Mouse (Mus musculus): Measurements from ENCODE around the gene Zfp689.
"Not testable (repeated sequence)": the region's sequence is repeated elsewhere in the genome, so short reads cannot be mapped to it uniquely, and the experiment has no call there.

Gene Zfp689

DNA sequence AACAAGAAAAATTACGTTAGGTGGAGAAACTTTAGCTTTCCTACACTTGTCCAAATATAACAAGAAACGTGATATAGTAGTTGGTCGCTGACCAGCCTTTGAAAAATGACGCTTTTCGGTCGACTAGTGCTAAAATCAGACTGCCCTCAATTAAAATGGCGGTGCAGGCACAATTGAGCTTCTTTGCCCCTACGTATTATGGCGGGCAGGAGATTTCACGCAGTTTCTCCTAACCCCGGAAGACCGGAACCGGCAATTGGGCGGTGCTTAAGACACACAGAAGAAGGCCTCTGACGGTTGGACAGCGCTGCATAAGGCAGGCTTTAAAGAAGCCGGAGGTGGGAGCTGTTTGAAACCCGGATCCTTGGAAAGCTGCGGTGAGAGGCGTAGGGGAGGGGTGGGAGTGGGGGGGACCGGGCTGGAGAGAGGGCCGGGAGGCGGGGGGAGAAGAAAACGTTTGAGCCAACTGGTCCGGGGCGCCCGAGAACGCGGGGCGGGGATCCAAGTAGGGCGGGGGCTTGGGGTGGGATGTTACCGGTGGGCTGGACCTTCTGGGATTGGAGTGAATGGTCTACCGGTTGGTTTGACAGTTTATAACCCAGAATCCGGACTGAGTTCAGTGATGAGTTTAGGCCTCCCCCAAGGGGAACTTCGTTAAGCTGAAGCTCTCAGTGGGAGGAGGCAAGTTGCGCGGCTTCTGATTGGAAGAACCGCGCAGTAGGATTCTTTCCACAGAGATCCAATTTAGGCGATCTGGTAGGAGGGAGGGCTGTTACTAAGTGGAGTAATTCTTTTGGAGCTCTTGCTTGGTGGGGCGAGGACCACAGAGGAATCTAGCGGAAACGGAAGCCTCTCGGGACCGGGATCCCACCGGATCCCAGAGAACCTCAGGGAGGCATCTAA, 22.0 kb upstream of the Zfp689 start:
- peak; percentile 94 for DNase-seq (ENCODE audit: low spot score in 2 of 2)

DNA sequence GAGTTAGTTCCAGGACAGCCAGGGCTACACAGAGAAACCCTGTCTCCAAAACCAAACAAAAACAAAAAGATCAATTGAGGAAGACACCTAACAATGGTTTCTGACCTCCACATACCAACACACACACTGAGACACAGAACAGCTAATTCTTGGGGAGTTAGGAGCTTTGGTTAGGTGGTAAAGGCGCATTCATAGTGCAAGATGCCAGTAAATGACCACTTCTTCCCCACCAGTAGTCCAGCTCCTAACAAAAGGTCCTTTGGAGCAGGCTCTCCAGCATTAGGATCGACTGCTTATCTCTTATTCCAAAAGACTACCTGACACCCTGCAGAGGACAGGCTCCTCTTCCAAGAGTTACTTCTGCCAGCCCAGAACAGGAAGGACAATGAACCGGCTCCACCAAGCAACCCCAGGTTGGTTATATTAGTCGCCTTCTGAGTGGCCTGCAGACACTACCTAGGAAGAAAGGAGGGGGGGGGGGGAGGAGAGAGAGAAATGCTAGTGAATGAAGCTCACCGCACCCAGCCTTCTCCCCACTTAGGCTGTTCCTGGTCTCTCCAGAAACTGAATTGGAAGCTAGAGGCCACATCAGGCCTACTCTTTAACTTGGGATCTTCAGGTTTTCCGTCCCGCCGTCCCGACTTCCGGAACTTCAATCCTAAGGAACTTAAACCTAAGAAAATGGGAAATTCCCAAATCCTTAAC, 21.2 kb upstream of the Zfp689 start:
- DNase-seq (ENCODE audit: low spot score in 2 of 2): peak in 1 of 2 experiments; percentile 35

DNA sequence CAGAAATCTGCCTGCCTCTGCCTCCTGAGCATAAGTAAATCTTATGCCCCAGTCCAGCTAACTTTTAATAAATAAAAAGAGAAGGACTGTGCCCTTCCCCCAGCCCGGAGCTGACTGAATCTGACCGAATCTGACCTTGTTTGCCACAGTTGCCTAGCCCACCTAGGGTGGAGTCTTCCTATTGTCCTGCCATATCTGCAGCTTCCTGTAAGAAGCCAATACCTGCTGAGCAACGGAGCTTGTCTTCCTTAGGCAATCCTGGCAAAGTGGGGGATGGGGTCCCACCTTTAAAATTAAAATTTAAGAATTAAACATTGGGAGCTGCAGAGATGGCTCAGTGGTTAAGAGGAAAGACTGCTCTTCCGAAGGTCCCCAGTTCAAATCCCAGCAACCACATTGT, 17.6 kb upstream of the Zfp689 start:
- DNase-seq (ENCODE audit: low spot score in 2 of 2): no peak

DNA sequence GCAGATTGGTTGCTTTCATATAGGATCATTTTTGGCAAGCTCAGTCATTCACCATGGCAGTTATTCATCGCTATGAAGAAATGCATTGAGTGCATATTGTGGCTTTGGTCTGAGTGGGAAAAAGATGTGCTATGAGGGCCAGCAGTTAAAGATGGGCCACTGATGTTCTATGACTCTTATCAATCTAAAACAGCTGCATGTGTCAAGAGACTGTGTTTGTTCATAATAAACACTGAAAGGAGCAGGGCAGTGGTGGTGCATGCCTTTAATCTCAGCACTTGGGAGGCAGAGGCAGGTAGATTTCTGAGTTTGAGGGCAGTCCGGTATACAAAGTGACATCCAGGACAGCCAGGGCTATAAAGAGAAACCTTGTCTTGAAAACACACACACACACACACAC, 16.7 kb upstream of the Zfp689 start:
- not testable (repeated sequence) for DNase-seq (ENCODE audit: low spot score in 2 of 2)

DNA sequence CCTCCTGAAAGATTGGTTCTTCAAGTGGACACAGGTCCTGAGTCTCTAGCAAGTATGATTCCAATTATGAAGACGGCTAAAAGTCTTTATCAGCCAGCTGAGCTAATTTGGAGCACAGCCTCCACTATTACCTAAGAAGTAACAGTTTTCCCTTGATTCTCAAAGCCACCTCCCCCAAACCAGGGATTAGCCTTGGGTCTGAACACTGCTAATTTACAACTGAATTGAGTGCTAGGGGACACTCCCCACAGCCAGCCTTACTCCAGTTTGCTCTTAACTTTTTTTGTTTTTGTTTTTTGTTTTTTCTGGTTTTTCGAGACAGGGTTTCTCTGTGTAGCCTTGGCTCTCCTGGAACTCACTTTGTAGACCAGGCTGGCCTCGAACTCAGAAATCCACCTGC, 16.2 kb upstream of the Zfp689 start:
- no peak for DNase-seq (ENCODE audit: low spot score in 2 of 2)

DNA sequence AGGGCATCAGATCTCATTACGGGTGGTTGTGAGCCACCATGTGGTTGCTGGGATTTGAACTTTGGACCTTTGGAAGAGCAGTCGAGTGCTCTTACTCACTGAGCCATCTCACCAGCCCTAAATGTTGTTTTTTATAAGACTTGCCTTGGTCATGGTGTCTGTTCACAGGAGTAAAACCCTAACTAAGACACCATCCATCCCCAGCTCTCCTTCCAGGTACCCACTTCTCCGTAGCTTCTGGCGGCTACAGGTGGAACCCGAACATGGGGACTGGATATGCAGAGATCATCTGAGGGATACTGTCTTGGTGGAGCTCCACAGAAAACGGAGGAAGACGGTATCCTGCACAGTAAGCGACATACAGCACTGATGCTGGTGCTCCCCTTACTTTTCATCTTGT, 10.4 kb upstream of the Zfp689 start, which contains the start of gene Prr14:
Prr14 (plus strand) TSS at position 301 of the 400 bp plus-strand sequence.
- DNase-seq (ENCODE audit: low spot score in 2 of 2): not testable (repeated sequence)

DNA sequence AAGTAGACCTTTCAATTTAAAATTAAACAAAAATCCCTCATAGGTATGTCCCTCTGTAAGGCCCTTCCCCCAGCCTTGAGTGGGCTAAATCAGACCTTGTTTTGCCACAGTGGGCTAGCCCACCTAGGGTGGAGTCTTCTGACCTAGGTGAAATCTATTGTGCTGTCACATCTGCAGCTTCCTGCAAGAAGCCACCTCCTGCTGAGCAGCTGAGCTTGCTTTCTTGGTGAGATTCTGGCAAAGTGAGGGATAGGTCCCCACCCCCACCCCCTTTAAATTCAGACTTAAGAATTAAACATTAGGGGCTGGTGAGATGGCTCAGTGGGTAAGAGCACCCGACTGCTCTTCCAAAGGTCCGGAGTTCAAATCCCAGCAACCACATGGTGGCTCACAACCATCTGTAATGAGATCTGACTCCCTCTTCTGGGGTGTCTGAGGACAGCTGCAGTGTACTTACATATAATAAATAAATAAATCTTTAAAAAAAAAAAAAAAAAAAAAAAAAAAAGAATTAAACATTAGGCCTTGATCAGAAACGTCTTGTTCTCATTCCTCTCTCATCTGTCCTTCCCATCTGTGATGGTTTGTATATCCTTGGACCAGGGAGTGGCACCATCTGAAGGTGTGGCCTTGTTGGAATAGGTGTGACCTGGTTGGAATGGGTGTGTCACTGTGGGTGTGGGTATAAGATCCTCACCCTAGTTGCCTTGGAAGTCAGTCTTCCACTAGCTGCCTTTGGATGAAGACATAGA, 9.6 kb upstream of the Zfp689 start:
- DNase-seq (ENCODE audit: low spot score in 2 of 2): not testable (repeated sequence)

DNA sequence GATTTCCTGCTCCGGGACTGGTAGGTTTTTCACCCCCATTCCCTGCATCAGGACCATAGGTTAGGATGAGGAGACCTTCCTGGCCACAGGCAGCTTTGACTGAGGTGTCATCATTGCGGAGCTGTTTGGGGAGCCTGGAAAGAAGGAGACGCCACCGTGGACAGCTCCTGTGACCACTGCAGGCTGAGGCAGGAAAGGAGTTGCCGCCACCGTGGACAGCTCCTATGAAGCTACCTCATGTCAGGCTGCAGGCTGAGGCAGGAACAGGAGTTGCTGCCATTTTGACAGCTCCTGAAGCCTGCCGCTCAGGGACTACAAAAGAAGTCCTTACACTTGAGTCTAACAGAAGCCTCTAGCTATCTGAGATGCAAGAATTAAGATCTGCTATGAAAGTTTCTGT, 5.9 kb upstream of the Zfp689 start:
- no peak for DNase-seq (ENCODE audit: low spot score in 2 of 2)

DNA sequence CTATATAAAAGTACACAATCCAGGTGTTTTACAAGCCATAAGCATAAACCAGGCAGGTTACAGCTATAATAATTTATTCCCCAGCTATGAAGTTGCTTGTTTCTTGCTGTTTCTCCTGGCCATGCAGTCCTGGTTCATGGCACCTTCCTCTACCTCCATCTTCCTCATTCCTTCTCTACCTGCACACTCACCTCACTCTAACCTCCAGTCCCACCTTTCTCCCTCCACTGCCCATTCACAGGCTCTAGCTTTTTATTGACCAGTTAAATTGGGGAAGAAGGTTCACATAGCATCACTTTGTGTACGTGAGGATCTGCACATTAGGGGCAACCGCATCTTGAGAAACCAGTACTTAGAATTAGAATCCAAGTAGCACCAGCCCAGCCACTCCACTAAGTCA, 4.1 kb upstream of the Zfp689 start:
- no peak for DNase-seq (ENCODE audit: low spot score in 2 of 2)

DNA sequence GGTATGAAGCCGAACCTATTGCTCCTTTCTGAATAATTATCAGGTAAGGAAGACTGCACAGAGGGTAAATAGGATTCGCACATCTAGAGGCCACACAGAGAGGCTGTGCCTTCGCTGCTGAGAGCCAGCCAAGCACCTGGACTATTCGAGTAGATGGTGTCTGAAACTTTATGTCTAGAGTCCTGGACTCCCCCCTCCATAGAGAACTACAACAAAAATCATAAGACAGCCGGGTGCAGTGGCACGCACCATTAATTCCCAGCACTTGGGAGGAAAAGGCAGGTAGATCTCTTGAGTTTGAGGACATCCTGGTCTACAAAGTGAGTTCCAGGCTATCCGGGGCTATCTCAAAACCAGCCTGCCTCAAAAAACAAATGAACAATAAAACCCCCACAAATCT, 1.0 kb upstream of the Zfp689 start:
- no peak for DNase-seq (ENCODE audit: low spot score in 2 of 2)

DNA sequence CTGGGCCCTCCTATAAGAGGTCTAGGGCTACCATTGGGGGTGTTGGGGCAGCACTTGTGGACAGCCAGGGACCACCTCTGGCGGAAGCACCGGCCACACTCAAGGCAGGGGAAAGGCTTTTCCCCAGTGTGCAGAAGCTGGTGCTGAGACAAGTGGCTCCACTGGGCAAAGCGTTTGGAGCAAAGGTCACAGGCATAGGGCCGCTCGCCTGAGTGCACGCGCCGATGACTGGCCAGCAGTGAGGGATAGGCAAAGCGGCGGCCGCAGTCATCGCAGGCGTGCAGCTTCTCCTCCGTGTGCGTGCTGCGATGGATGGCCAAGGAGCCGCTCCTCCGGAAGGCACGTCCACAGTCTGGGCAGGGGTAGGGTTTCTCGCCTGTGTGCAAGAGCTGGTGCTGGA, 5.0 kb downstream of the Zfp689 start:
- no peak for DNase-seq (ENCODE audit: low spot score in 2 of 2)

DNA sequence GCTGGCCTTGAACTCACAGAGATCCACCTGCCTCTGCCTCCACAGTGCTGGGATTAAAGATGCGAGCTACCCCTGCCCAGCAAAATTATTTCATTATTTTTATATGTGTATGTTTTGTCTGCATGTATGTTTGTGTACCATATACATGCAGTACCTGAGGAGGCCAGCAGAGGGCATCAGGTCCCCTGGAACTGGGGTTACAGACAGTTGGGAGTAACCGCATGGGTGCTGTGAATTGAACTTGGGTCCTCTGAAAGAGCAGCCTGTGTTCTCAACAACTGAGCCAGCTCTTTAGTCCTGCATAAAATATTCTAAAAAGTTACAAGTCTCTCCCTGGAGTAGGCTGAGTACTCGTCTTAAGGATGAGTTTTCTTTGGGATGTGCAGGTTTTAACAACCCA, 11.2 kb downstream of the Zfp689 start:
- DNase-seq (ENCODE audit: low spot score in 2 of 2): no peak

DNA sequence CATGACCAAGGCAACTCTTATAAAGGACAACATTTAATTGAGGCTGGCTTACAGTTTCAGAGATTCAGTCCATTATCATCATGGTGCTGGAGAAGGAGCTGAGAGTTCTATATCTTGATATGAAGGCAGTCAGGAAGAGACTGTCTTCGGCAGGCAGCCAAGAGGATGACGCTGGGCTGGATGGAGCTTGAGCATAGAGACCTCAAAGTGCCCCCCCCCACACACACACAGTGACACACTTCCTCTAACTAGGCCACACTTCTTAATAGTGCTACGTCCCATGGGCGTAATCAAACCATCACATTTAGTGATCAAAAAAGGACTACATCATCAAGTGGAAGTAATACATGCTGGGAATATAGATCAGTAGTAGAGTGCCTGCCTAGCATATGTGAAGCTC, 13.8 kb downstream of the Zfp689 start:
- DNase-seq (ENCODE audit: low spot score in 2 of 2): no peak

DNA sequence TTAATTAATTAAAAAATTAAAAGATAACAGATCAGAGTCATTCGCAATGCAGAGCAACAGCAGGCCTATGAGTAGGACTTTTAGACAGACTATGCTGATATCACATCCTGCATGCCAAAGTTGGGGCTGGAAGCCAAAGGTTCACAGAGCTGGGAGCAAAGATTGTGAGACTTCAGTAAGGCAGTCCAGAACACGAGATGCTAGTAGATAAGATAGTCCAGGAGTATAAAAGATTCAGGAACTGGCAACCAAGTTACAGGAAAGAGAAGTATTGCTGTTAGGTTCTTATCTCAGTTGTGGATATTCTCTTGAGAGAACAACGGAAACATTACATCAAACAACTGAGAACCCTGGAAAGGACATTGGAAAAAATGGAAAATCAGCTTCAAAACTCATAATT, 22.6 kb downstream of the Zfp689 start:
- DNase-seq (ENCODE audit: low spot score in 2 of 2): no peak

DNA sequence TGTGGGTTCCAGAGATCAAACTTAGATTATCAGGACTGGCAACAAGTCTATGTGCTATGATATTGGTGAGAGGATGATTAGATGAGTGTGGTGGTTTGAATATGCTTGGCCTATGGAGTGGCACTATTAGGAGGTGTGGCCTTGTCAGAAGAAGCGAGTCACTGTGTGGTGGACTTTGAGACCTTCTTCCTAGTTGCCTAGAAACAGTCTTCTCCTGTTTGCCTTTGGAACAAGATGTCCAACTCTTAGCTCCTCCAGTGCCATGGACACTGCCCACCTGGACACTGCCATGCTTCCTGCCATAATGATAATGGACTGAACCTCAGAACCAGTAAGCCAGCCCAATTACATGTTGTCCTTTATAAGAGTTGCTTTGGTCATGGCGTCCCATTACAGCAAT, 23.0 kb downstream of the Zfp689 start:
- no peak for DNase-seq (ENCODE audit: low spot score in 2 of 2)

DNA sequence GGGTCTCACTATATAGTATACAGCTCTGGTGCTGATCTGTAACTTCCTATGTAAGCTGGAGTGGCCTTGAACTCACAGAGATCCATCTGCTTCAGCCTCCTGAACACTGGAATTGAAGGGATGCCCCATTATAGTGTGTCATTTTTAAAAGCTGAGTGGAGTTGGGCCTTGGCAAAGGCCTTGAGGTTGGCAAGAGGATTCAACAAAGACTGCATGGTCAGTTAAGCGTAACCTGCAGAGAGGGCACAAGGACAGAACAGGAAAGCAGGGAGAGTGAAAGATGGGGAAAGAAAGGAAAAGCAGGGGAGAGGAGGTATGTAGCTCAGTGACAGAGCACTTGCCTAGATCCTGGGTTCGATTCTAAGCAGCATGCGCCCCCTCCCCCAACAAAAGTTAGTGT, 23.7 kb downstream of the Zfp689 start:
- DNase-seq (ENCODE audit: low spot score in 2 of 2): no peak

DNA sequence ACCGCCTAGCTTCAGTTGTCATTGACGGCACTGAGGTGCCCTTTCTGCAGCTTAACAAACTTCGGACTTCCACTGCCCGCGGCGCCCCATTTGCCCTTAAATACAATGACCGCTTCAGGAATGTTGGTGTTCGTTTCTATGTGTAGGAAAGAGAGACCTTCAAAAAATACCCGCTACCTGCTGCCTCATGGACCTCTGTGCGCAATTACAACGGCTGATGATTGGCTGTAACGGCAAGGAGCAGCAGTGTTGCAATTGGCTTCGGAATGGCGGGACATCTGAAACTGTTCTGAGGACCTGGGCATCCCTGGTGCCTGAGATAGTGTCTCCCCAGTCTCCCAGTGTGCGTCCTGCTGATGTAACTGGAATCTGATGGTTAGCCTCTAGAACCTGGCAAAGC, 26.7 kb downstream of the Zfp689 start:
- peak; percentile 47 to 48 for DNase-seq (ENCODE audit: low spot score in 2 of 2)

DNA sequence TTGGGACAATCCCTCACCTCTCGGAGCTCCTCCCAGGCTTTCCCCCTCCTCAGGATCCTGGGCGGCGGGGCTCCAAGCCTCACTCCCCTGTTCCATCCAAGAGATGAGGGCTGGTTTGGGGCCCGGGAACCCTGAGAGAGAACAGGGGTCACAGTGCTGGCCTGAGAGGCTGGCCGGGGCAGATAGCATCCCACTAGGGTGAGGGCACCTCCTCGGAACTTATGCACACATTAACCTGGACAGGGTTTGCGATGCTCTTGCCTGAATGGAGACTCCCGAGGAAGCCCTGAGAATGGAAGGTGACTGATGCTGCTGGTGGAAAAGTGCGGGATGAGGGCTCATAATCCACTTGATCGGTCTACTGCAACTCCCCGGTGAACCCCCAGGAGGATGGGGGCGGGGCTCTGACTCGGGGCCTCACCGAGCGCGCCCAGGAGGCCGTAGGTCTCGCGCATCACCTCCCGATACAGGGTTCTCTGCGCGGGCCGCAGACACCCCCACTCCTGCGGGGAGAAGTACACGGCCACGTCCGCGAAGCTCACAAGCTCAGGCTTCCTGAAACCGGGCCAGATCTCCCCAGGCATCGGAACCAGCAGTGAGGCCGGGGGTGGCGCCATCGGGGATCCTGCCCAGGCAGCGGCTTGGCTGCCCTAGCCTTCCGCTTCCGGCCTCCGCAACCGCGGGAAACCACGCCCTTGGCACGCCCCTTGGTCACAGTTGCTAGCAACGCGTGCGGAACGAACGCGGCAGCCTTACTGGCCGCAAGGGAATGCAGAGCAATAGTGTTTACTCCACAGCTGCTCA, 27.4 kb downstream of the Zfp689 start, which contains the start of gene Zfp688:
Zfp688 (minus strand) TSS at position 681 of the 804 bp plus-strand sequence.
- peak; percentile 92 to 94 for DNase-seq (ENCODE audit: low spot score in 2 of 2)

DNA sequence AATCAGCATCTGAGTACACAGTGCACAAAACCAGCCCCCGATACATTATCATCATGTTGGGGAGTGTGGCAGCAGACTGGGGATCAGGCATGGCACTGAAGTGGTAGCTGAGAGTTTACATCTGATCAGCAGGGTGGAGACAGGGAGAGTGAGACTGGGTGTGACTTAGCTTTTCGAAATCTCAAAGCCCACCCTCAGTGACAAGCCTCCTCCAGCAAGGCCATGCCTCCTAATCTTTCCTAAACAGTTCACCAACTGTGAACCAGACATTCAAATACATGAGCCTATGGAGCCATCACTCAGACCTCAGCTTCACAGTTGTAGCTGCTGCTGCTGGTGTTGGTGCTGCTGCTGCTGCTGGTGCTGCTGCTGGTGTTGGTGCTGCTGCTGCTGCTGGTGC, 37.5 kb downstream of the Zfp689 start:
- DNase-seq (ENCODE audit: low spot score in 2 of 2): no peak

DNA sequence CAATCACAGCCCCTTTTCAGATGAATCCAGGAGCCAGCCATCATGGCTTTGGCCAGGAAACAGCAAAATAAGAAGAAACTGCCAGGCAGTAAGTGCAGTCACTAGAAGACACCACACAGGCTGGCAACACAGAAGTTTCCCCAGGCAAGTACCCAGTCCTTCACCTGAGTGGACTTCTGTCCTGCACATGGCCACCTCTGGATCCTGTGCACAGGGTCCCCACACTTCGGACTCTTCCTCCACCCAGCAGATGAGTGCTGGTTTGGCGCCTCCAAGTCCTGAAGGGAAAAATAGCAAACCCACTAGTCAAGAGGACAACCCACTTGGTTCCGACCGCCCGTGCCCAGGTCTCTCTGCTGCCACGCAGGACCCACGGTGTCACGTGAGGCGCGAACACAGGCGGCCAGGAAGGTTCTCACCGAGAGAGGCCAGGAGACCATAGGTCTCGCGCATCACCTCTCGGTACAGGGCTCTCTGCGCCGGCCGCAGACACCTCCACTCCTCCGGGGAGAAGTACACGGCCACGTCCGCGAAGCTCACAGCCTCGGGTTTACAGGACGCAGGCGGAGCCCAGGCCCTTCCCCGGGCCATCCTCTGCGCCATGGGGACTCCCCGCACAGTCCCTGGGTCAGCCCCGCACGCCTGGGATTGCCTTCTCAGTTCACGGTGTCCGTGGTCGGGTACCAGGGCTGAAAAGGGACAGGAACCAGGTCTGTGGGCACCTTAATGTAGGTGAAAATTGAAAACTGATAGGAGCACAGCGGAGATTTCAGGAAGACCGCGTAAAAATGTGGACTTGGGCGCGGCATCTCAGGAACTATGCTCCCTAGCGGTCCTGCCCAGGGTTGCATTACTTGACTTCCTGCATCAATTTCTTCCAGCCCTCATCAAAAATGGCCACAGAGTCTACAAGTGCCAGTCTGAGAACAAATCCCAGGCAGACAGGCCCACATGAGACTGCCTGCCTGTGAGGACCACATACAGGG, 42.7 kb downstream of the Zfp689 start, which contains the start of gene Zfp764:
Zfp764 (minus strand) TSS at position 821 of the 986 bp plus-strand sequence.
- peak; percentile 89 to 92 for DNase-seq (ENCODE audit: low spot score in 2 of 2)

All from right cerebral cortex, adult 2 months (tissue).